Mouse (Mus musculus): ENCODE data around the gene Olfr1333. TPM values are rescaled to one million over a fixed set of nuclear protein-coding genes. Genes with fewer than 3 reads are reported as not detected.

The Olfr1333 gene
- not detected in 2 replicates for polyA plus RNA-seq (2015; fragmentation: Nextera tagmentation; extraction: Ambion mirVana)

GRCm38 (mm10) chr4:118836179-118836578, at the start of gene Olfr1333:
Gene Olfr1333, minus strand, starts transcription at chr4:118836279.

GRCm38 (mm10) chr4:118864349-118864748, 28.3 kb upstream of the Olfr1333 start, which contains the start of gene Olfr1331:
Gene Olfr1331, plus strand, starts transcription at chr4:118864649.

GRCm38 (mm10) chr4:118809844-118810243, 26.2 kb downstream of the Olfr1333 start, which contains the start of gene Olfr1335:
Gene Olfr1335, minus strand, starts transcription at chr4:118809944.

GRCm38 (mm10) chr4:118782486-118782885, 53.6 kb downstream of the Olfr1333 start, which contains the start of gene Olfr1337:
Gene Olfr1337, minus strand, starts transcription at chr4:118782586.

Other genes starting within 250 kb of the Olfr1333 start
- 0.40 TPM in 1 of 2 replicates, not detected in the other for gene Cfap57, start 215.5 kb downstream of the Olfr1333 start, polyA plus RNA-seq (2015; fragmentation: Nextera tagmentation; extraction: Ambion mirVana)
- 82.7 and 93.5 TPM in 2 replicates for gene Ebna1bp2, start 215.5 kb downstream of the Olfr1333 start, polyA plus RNA-seq (2015; fragmentation: Nextera tagmentation; extraction: Ambion mirVana)
- not detected in 2 replicates for gene Olfr62, start 177.3 kb downstream of the Olfr1333 start, polyA plus RNA-seq (2015; fragmentation: Nextera tagmentation; extraction: Ambion mirVana)
- gene Olfr1342, start 143.5 kb downstream of the Olfr1333 start, polyA plus RNA-seq (2015; fragmentation: Nextera tagmentation; extraction: Ambion mirVana): not detected in 2 replicates
- gene Olfr1341, start 132.8 kb downstream of the Olfr1333 start, polyA plus RNA-seq (2015; fragmentation: Nextera tagmentation; extraction: Ambion mirVana): not detected in 2 replicates
- not detected in 2 replicates for gene Olfr1340, start 116.1 kb downstream of the Olfr1333 start, polyA plus RNA-seq (2015; fragmentation: Nextera tagmentation; extraction: Ambion mirVana)
- gene Olfr1339, start 104.1 kb downstream of the Olfr1333 start, polyA plus RNA-seq (2015; fragmentation: Nextera tagmentation; extraction: Ambion mirVana): not detected in 2 replicates
- not detected in 2 replicates for gene Olfr1338, start 77.5 kb downstream of the Olfr1333 start, polyA plus RNA-seq (2015; fragmentation: Nextera tagmentation; extraction: Ambion mirVana)
- gene Olfr1337, start 53.7 kb downstream of the Olfr1333 start, polyA plus RNA-seq (2015; fragmentation: Nextera tagmentation; extraction: Ambion mirVana): 0.18 TPM in 1 of 2 replicates, not detected in the other
- gene Olfr1335, start 26.3 kb downstream of the Olfr1333 start, polyA plus RNA-seq (2015; fragmentation: Nextera tagmentation; extraction: Ambion mirVana): not detected in 2 replicates
- not detected in 2 replicates for gene Olfr1331, start 28.4 kb upstream of the Olfr1333 start, polyA plus RNA-seq (2015; fragmentation: Nextera tagmentation; extraction: Ambion mirVana)
- 0.06 TPM in 1 of 2 replicates, not detected in the other for gene Olfr1330, start 52.3 kb upstream of the Olfr1333 start, polyA plus RNA-seq (2015; fragmentation: Nextera tagmentation; extraction: Ambion mirVana)
- gene Olfr1329, start 81.2 kb upstream of the Olfr1333 start, polyA plus RNA-seq (2015; fragmentation: Nextera tagmentation; extraction: Ambion mirVana): not detected in 2 replicates
- gene Olfr1328, start 102.3 kb upstream of the Olfr1333 start, polyA plus RNA-seq (2015; fragmentation: Nextera tagmentation; extraction: Ambion mirVana): not detected in 2 replicates
- gene Lao1, start 125.3 kb upstream of the Olfr1333 start, polyA plus RNA-seq (2015; fragmentation: Nextera tagmentation; extraction: Ambion mirVana): 0.05 and 0.10 TPM in 2 replicates

Data from skeletal muscle tissue, postnatal 0 days (tissue).